Mouse (Mus musculus) forebrain, postnatal 0 days (tissue): ENCODE results near the gene Kcnh1. TPM values are rescaled to one million over a fixed set of nuclear protein-coding genes. Genes with fewer than 3 reads are reported as not detected.

Source experiments
- ATAC-seq: fragments of 200-750 bp; cut with Nextera tagmentation; 2 replicates; pipeline ENCODE4 v1.8.0; 2017; ENCODE audit warnings: mild to moderate bottlenecking, moderate library complexity
- DNase-seq: peaks from one replicate; pipeline ENCODE4 v3.0.0-alpha.2; 2015
- H3K27ac ChIP-seq: fragments of 300-500 bp; sonication (generic); 2 replicates; pipeline ENCODE4 v1.5.1; 2014; ENCODE audit warnings: low read depth, mild to moderate bottlenecking, antibody characterized with exemption, low read length, moderate library complexity, mixed read lengths
- H3K27me3 ChIP-seq: fragments of 300-500 bp; sonication (generic); 2 replicates; pipeline ENCODE4 v1.6.1; 2014; ENCODE audit warnings: mild to moderate bottlenecking, low read length, mixed read lengths; ENCODE audit not compliant: insufficient read depth
- H3K36me3 ChIP-seq: fragments of 300-500 bp; sonication (generic); 2 replicates; pipeline ENCODE4 v1.6.1; 2014; ENCODE audit warnings: mild to moderate bottlenecking, moderate library complexity; ENCODE audit not compliant: insufficient read depth
- H3K4me1 ChIP-seq: fragments of 300-500 bp; sonication (generic); 2 replicates; pipeline ENCODE4 v1.6.1; 2014; ENCODE audit warnings: antibody characterized with exemption; ENCODE audit not compliant: insufficient read depth
- H3K4me2 ChIP-seq: fragments of 300-500 bp; sonication (generic); 2 replicates; pipeline ENCODE4 v1.6.1; 2014; ENCODE audit warnings: low read depth, mild to moderate bottlenecking, moderate library complexity
- H3K4me3 ChIP-seq: fragments of 300-500 bp; sonication (generic); 2 replicates; pipeline ENCODE4 v1.5.1; 2014; ENCODE audit warnings: low read depth, low read length, mixed read lengths
- H3K9ac ChIP-seq: fragments of 300-500 bp; sonication (generic); 2 replicates; pipeline ENCODE4 v1.6.1; 2014; ENCODE audit warnings: mild to moderate bottlenecking
- H3K9me3 ChIP-seq: fragments of 300-500 bp; sonication (generic); 2 replicates; pipeline ENCODE4 v1.6.1; 2016; ENCODE audit warnings: low read length
- CTCF ChIP-seq: sonication (generic); IDR thresholded peaks from 2 replicates; pipeline ENCODE4 v1.5.1; 2016; ENCODE audit warnings: antibody characterized with exemption, control low read depth, low read depth
- WGBS: fragments of 180-500 bp; shearing (Covaris S2); extraction: QIAGEN DNeasy Blood & Tissue Kit; methylation state at CpG from one replicate; pipeline ENCODE4 v1.1.7; 2014; 5-methylcytosine and 5-hydroxymethylcytosine counted together
- polyA plus RNA-seq: library from polyadenylated mRNA; unstranded; fragments of >200 nt; fragmentation: Nextera tagmentation; extraction: Ambion mirVana; gene quantifications from 2 replicates; pipeline ENCODE4 v1.2.1, GENCODE M21; 2015
- total RNA-seq: library from RNA; depleted of rRNA; stranded (reverse); fragments of >200 nt; gene quantifications from 2 replicates; pipeline ENCODE4 v1.2.3, GENCODE M21; 2014

The Kcnh1 gene
- total and polyA plus RNA-seq, 2 experiments from 2014 or later, result 2.3 to 5.7 TPM

GRCm38 (mm10) chr1:192454501-192454900, 263.9 kb downstream of the Kcnh1 start:
- WGBS, result 55% methylated on average over 1 of the region's 1 CpGs
- DNase-seq, result no peak
- Histone ChIP-seq H3K4me2 (no peak overlapping the region), H3K27me3 (no peaks in the 10 kb centered on the region), H3K9ac (no peak overlapping the region), H3K36me3 (no peaks in the 10 kb centered on the region), H3K27ac (no peak overlapping the region), H3K4me1 (no peaks in the 10 kb centered on the region), H3K9me3 (no peaks in the 10 kb centered on the region), H3K4me3 (no peak overlapping the region)
- no peak for TF ChIP-seq CTCF
- ATAC-seq, result no peak

GRCm38 (mm10) chr1:192454981-192455380, 264.4 kb downstream of the Kcnh1 start:
- Histone ChIP-seq H3K9me3 (no peaks in the 10 kb centered on the region), H3K4me1 (no peaks in the 10 kb centered on the region), H3K36me3 (no peaks in the 10 kb centered on the region), H3K27ac (no peak overlapping the region), H3K4me3 (no peak overlapping the region), H3K27me3 (no peaks in the 10 kb centered on the region), H3K4me2 (no peak overlapping the region), H3K9ac (no peak overlapping the region)
- DNase-seq (no peak), ATAC-seq (no peak)
- WGBS, result 50% methylated on average over 4 of the region's 4 CpGs
- TF ChIP-seq CTCF, result no peak

- no peaks in the 10 kb centered on the region for H3K9me3 ChIP-seq
- no peak overlapping the region for H3K4me2 ChIP-seq
- no peak overlapping the region for H3K9ac ChIP-seq
- H3K4me3 ChIP-seq, result no peak overlapping the region
- no peaks in the 10 kb centered on the region for H3K36me3 ChIP-seq
- H3K27ac ChIP-seq, result no peak overlapping the region
- ATAC-seq, result no peak
- DNase-seq, result no peak
- no peaks in the 10 kb centered on the region for H3K4me1 ChIP-seq
- no peaks in the 10 kb centered on the region for H3K27me3 ChIP-seq
- TF ChIP-seq CTCF, result no peak
- WGBS, result 63% methylated on average over 3 of the region's 3 CpGs
Observed at GRCm38 (mm10) chr1:192457037-192457436, 266.5 kb downstream of the Kcnh1 start.

GRCm38 (mm10) chr1:192457526-192458206, 267.1 kb downstream of the Kcnh1 start:
- WGBS, result 82% methylated on average over 6 of the region's 6 CpGs
- H3K9ac ChIP-seq, result no peak overlapping the region

GRCm38 (mm10) chr1:192463732-192464131, 273.2 kb downstream of the Kcnh1 start:
- Histone ChIP-seq H3K27ac (no peak overlapping the region), H3K4me2 (no peak overlapping the region), H3K9ac (no peak overlapping the region), H3K27me3 (no peaks in the 10 kb centered on the region), H3K36me3 (no peaks in the 10 kb centered on the region), H3K4me3 (no peak overlapping the region), H3K4me1 (no peaks in the 10 kb centered on the region), H3K9me3 (no peaks in the 10 kb centered on the region)
- 76% methylated on average over 4 of the region's 4 CpGs for WGBS
- DNase-seq (no peak), ATAC-seq (no peak)
- no peak for TF ChIP-seq CTCF

More at GRCm38 (mm10) chr1:192457526-192458206, 267.1 kb downstream of the Kcnh1 start:
- Histone ChIP-seq H3K4me1 (no peaks in the 10 kb centered on the region), H3K27me3 (no peaks in the 10 kb centered on the region), H3K27ac (no peak overlapping the region), H3K4me3 (no peak overlapping the region), H3K36me3 (no peaks in the 10 kb centered on the region), H3K4me2 (no peak overlapping the region), H3K9me3 (no peaks in the 10 kb centered on the region)
- ATAC-seq (no peak), DNase-seq (no peak)
- no peak for TF ChIP-seq CTCF

- Histone ChIP-seq H3K36me3 (no peaks in the 10 kb centered on the region), H3K9me3 (no peaks in the 10 kb centered on the region), H3K27me3 (no peaks in the 10 kb centered on the region), H3K9ac (no peak overlapping the region), H3K4me1 (no peaks in the 10 kb centered on the region), H3K4me2 (no peak overlapping the region), H3K4me3 (no peak overlapping the region), H3K27ac (no peak overlapping the region)
- DNase-seq (no peak), ATAC-seq (no peak)
- no peak for TF ChIP-seq CTCF
- WGBS, result 63% methylated on average over 4 of the region's 4 CpGs
Observed at GRCm38 (mm10) chr1:192472366-192472765, 281.8 kb downstream of the Kcnh1 start.

GRCm38 (mm10) chr1:192473134-192473533, 282.6 kb downstream of the Kcnh1 start:
- H3K27me3 ChIP-seq, result no peaks in the 10 kb centered on the region
- H3K9ac ChIP-seq, result no peak overlapping the region
- WGBS, result 88% methylated on average over 6 of the region's 6 CpGs
- TF ChIP-seq CTCF, result no peak
- no peaks in the 10 kb centered on the region for H3K4me1 ChIP-seq
- H3K27ac ChIP-seq, result no peak overlapping the region
- H3K9me3 ChIP-seq, result no peaks in the 10 kb centered on the region
- H3K4me3 ChIP-seq, result no peak overlapping the region
- DNase-seq (no peak), ATAC-seq (no peak)
- no peaks in the 10 kb centered on the region for H3K36me3 ChIP-seq
- no peak overlapping the region for H3K4me2 ChIP-seq
